Mouse (Mus musculus) layer of hippocampus, postnatal 14 days (tissue): ENCODE data around the gene 2310030G06Rik. TPM values are rescaled to one million over a fixed set of nuclear protein-coding genes. Genes with fewer than 3 reads are reported as not detected.

Experiments
- DNase-seq, 2 experiments: peaks; one replicate each; pipeline ENCODE4 v3.0.0; 2021 to 2022; ENCODE audit warnings: low spot score in 2 of 2, mixed read lengths in 1 of 2
- long read RNA-seq, 2 experiments: library from polyadenylated mRNA; stranded (forward); transcript quantifications; one replicate each; pipeline ENCODE4 v2.0.0; 2021
- total RNA-seq, 2 experiments: library from RNA; stranded (reverse); gene quantifications; 2 replicates each; pipeline ENCODE4 v1.2.3; 2021

2310030G06Rik gene
- total RNA-seq: 1 to 10 TPM; 1.5 to 2.1 TPM
- long read RNA-seq, experiment 1: 0 reads
- long read RNA-seq, experiment 2: 0 reads

GRCm38 (mm10) chr9:50746214-50746677, at the start of gene 2310030G06Rik:
TSS of gene 2310030G06Rik (minus strand) at chr9:50746536.
- no peak for DNase-seq

- DNase-seq: no peak
These were observed 48.9 kb upstream of the 2310030G06Rik start for GRCm38 (mm10) chr9:50795266-50795665.

GRCm38 (mm10) chr9:50782155-50782554, 35.8 kb upstream of the 2310030G06Rik start:
- no peak for DNase-seq

GRCm38 (mm10) chr9:50776162-50776760, 29.9 kb upstream of the 2310030G06Rik start:
- DNase-seq: no peak

GRCm38 (mm10) chr9:50775662-50776126, 29.4 kb upstream of the 2310030G06Rik start:
- DNase-seq: no peak

GRCm38 (mm10) chr9:50774991-50775612, 28.8 kb upstream of the 2310030G06Rik start, which contains the start of the genes Alg9 and 1110032A03Rik:
TSS of gene Alg9 (plus strand) at chr9:50775019.
TSS of gene 1110032A03Rik (minus strand) at chr9:50775520.
- peak; percentile 87 to 90 for DNase-seq

GRCm38 (mm10) chr9:50774026-50774462, 27.7 kb upstream of the 2310030G06Rik start:
- DNase-seq: no peak

GRCm38 (mm10) chr9:50770011-50770410, 23.7 kb upstream of the 2310030G06Rik start:
- DNase-seq: no peak

- peak; percentile 98 to 99 for DNase-seq
These were observed 22.0 kb upstream of the 2310030G06Rik start, which contains the start of gene Fdxacb1 for GRCm38 (mm10) chr9:50768107-50769002. TSS of gene Fdxacb1 (plus strand) at chr9:50768236.

- no peak for DNase-seq
These were observed 21.3 kb upstream of the 2310030G06Rik start for GRCm38 (mm10) chr9:50767531-50768106.

GRCm38 (mm10) chr9:50763331-50763730, 17.0 kb upstream of the 2310030G06Rik start:
- DNase-seq: no peak

- no peak for DNase-seq
These were observed 15.3 kb upstream of the 2310030G06Rik start for GRCm38 (mm10) chr9:50761520-50762243.

- DNase-seq: no peak
These were observed 10.4 kb upstream of the 2310030G06Rik start for GRCm38 (mm10) chr9:50756711-50757110.

GRCm38 (mm10) chr9:50753947-50754346, 7.6 kb upstream of the 2310030G06Rik start:
- no peak for DNase-seq

- DNase-seq: peak; percentile 56 to 78
These were observed 6.7 kb upstream of the 2310030G06Rik start for GRCm38 (mm10) chr9:50752784-50753615.

GRCm38 (mm10) chr9:50752054-50752602, 5.8 kb upstream of the 2310030G06Rik start, which contains the start of gene Hspb2:
TSS of gene Hspb2 (minus strand) at chr9:50752354.
- DNase-seq: no peak

GRCm38 (mm10) chr9:50751323-50751722, 5.0 kb upstream of the 2310030G06Rik start, which contains the start of gene Cryab:
TSS of gene Cryab (plus strand) at chr9:50751325.
- no peak for DNase-seq

GRCm38 (mm10) chr9:50750706-50751105, 4.4 kb upstream of the 2310030G06Rik start:
- DNase-seq: no peak

- no peak for DNase-seq
These were observed 530 bp downstream of the 2310030G06Rik start for GRCm38 (mm10) chr9:50745806-50746205.
